Mouse (Mus musculus): ENCODE measurements at regions not wholly inside any gene's neighbourhood (a gene's known extent, or its start where the extent isn't known, plus 50 kb on each side); places are given as distances from the start of the nearest gene placed in this dataset.

DNA sequence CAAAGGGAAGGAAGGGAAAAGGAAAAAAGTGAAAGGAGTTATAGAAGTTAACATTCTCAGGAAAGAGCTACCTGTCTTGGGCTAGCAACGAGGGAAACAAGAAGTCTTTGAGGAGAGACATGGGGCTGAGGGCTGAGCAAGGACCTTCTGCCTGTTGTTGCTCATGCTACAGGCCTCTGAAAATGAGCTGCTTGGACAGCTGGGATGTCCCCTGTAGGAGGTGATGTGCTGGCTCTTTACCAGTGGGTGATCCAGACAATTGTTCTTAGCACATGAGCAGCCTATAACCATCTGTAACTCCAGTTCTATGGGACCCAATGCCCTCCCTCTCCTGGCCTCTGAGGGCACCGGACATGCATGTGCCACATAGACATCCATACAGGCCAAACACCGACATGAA lies 155.5 kb upstream of the Bcor start:
- TF ChIP-seq CTCF (IDR thresholded peaks at IDR 0.05; ENCODE audit: insufficient read depth, low read depth, low read length) = no peak
- no peak for TF ChIP-seq POLR2A (IDR thresholded peaks at IDR 0.05; ENCODE audit: insufficient read depth, low read depth, low read length)

All from olfactory bulb, adult 2 months (tissue).